Mouse (Mus musculus): ENCODE measurements around the gene Pdlim4. TPM values are rescaled to one million over a fixed set of nuclear protein-coding genes. Genes with fewer than 3 reads are reported as not detected.

Gene Pdlim4
- polyA plus RNA-seq, 1 experiment from 2014 or later, result 63.7 TPM

Other genes starting within 250 kb of the Pdlim4 start
- gene Gm12216, start 209.8 kb downstream of the Pdlim4 start, polyA plus RNA-seq (2015; fragmentation: Nextera tagmentation; extraction: Ambion mirVana), result 2.0 and 2.4 TPM in 2 replicates
- gene Slc22a5, start 177.4 kb downstream of the Pdlim4 start, polyA plus RNA-seq (2015; fragmentation: Nextera tagmentation; extraction: Ambion mirVana), result 9.4 and 10.7 TPM in 2 replicates
- gene Slc22a21, start 88.7 kb downstream of the Pdlim4 start, polyA plus RNA-seq (2015; fragmentation: Nextera tagmentation; extraction: Ambion mirVana), result 8.9 and 9.2 TPM in 2 replicates
- gene Slc22a4, start 40.9 kb downstream of the Pdlim4 start, polyA plus RNA-seq (2015; fragmentation: Nextera tagmentation; extraction: Ambion mirVana), result 2.7 and 2.9 TPM in 2 replicates
- gene P4ha2, start 31.1 kb upstream of the Pdlim4 start, polyA plus RNA-seq (2015; fragmentation: Nextera tagmentation; extraction: Ambion mirVana), result 78.6 and 86.8 TPM in 2 replicates
- not detected in 2 replicates for gene Csf2, start 180.7 kb upstream of the Pdlim4 start, polyA plus RNA-seq (2015; fragmentation: Nextera tagmentation; extraction: Ambion mirVana)
- gene Il3, start 198.3 kb upstream of the Pdlim4 start, polyA plus RNA-seq (2015; fragmentation: Nextera tagmentation; extraction: Ambion mirVana), result not detected in 2 replicates
- gene Acsl6, start 234.8 kb upstream of the Pdlim4 start, polyA plus RNA-seq (2015; fragmentation: Nextera tagmentation; extraction: Ambion mirVana), result 1.5 and 2.5 TPM in 2 replicates